Mouse (Mus musculus): Measurements from ENCODE around the gene Slc44a1. TPM values are rescaled to one million over a fixed set of nuclear protein-coding genes. Genes with fewer than 3 reads are reported as not detected.

Slc44a1 gene
- polyA plus RNA-seq, 1 experiment from 2014 or later = 44.1 TPM

DNA sequence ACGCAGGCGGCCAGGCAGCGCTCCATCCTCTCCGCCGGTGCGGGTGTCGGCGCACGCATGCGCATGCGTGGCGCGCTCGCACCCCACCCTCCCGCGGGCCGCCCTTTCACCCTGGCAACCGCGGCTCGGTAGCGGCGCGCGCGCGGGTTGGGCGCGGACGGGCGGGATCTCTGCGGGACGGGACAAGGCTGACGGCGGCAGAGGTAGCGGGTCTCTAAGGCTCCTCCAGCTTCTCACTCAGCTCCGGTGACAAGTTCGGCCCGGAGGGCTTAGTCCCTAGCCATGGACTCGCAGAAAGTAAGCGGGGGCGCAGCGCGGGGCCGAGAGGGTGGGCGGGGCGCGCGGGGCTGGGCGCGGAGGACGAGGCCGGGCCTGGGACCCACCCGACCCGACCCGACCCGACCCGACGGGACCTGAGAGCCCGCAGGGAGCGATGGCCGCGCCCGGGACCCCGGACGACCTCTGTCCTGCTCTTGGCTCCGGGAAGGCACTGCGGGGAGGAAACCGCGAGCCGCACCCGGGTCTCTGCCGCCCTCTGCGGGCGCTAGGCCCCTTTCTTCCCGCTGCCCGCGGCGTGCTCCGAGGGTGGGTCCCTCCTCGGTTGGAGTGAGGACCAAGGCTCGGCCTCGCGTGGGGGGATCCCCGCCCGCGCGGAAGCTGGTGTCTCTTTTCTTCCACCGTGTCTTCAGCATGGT is 191.2 kb downstream of the Slc44a1 start, which contains the start of gene Fsd1l:
Gene Fsd1l, plus strand, starts transcription at position 156 of the 695 bp plus-strand sequence.
- no peaks in the 10 kb centered on the region for H3K9me3 ChIP-seq (replicated peaks; ENCODE audit: low read length)
- peak within 1 kb of the TSS; percentile 77 for H3K4me3 ChIP-seq (replicated peaks; ENCODE audit: low read depth, low read length)
- H3K4me1 ChIP-seq (replicated peaks; ENCODE audit: insufficient read depth, low read length) = no peaks in the 10 kb centered on the region
- peak; percentile 58 for TF ChIP-seq CTCF (IDR thresholded peaks at IDR 0.05; ENCODE audit: low read depth)
- no peaks in the 10 kb centered on the region for H3K36me3 ChIP-seq (ENCODE audit: insufficient read depth, low read length)
- ATAC-seq (replicated peaks; ENCODE audit: low FRiP score, low read depth) (peak; percentile 78), DNase-seq (ENCODE audit: low spot score) (peak; percentile 79)
- H3K27me3 ChIP-seq (ENCODE audit: insufficient read depth, low read length) = no peaks in the 10 kb centered on the region
- peak within 1 kb of the TSS; percentile 79 for H3K9ac ChIP-seq (ENCODE audit: low read depth, low read length)
- peak within 1 kb of the TSS; percentile 54; the same call in 1 of the 2 replicates for H3K27ac ChIP-seq
- H3K4me2 ChIP-seq (ENCODE audit: low read length) = peak within 1 kb of the TSS; percentile 68
- under 1% methylated on average over 74 of the region's 88 CpGs for WGBS

DNA sequence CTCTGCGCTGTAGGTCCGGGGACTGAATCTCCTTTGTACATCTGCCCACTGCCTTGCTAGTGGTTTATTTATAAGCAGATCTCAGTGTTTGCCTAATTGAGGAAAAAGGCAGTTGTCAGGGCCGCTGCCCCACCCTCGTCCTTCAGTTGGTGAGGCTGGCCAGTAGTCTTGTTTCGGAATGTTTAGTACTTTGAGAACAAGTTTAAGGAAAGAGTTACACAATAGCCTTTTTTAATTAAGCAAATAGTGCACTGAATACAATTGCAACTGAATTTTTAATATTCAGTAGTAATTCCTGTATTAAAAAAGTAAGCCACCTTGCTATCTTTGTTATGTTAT is 191.8 kb downstream of the Slc44a1 start:
- no peak for TF ChIP-seq CTCF (IDR thresholded peaks at IDR 0.05; ENCODE audit: low read depth)
- ATAC-seq (replicated peaks; ENCODE audit: low FRiP score, low read depth) (no peak; the same call in 1 of the 2 replicates), DNase-seq (ENCODE audit: low spot score) (no peak)
- no peaks in the 10 kb centered on the region for H3K9me3 ChIP-seq (replicated peaks; ENCODE audit: low read length)
- H3K27ac ChIP-seq = peak overlapping the region; percentile 54; the same call in 1 of the 2 replicates
- WGBS = 0% methylated on average over 5 of the region's 5 CpGs
- H3K4me1 ChIP-seq (replicated peaks; ENCODE audit: insufficient read depth, low read length) = no peaks in the 10 kb centered on the region
- peak overlapping the region; percentile 68 for H3K4me2 ChIP-seq (ENCODE audit: low read length)
- H3K27me3 ChIP-seq (ENCODE audit: insufficient read depth, low read length) = no peaks in the 10 kb centered on the region
- H3K36me3 ChIP-seq (ENCODE audit: insufficient read depth, low read length) = no peaks in the 10 kb centered on the region
- peak overlapping the region; percentile 77 for H3K4me3 ChIP-seq (replicated peaks; ENCODE audit: low read depth, low read length)
- peak overlapping the region; percentile 79 for H3K9ac ChIP-seq (ENCODE audit: low read depth, low read length)

DNA sequence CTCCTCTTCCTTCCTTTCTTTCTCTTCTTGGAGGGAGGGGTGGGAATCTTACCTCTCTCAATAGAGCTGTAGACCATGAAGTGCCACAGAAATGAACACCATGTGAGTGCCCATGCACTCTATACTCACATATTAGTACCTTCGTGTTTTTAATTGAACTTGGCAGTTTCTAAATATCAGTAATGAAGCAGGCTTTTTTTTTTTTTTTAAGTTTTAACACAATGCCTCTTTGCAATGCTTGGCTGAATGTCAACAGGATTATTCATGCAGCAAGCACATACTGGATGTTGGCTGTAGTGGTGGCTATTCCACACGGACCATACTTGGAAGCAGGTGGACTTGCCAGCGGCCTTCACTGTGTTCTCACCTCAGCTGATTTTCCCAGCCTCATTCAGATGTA is 195.1 kb downstream of the Slc44a1 start:
- no peak overlapping the region for H3K4me3 ChIP-seq (replicated peaks; ENCODE audit: low read depth, low read length)
- DNase-seq (ENCODE audit: low spot score) = no peak
- no peak overlapping the region for H3K9ac ChIP-seq (ENCODE audit: low read depth, low read length)
- H3K4me1 ChIP-seq (replicated peaks; ENCODE audit: insufficient read depth, low read length) = no peaks in the 10 kb centered on the region
- no peak for TF ChIP-seq CTCF (IDR thresholded peaks at IDR 0.05; ENCODE audit: low read depth)
- WGBS = 87% methylated on average over 3 of the region's 3 CpGs
- H3K4me2 ChIP-seq (ENCODE audit: low read length) = no peak overlapping the region
- no peaks in the 10 kb centered on the region for H3K27me3 ChIP-seq (ENCODE audit: insufficient read depth, low read length)
- H3K9me3 ChIP-seq (replicated peaks; ENCODE audit: low read length) = no peaks in the 10 kb centered on the region
- no peak for ATAC-seq (replicated peaks; ENCODE audit: low FRiP score, low read depth)
- H3K36me3 ChIP-seq (ENCODE audit: insufficient read depth, low read length) = no peaks in the 10 kb centered on the region
- H3K27ac ChIP-seq = no peak overlapping the region

DNA sequence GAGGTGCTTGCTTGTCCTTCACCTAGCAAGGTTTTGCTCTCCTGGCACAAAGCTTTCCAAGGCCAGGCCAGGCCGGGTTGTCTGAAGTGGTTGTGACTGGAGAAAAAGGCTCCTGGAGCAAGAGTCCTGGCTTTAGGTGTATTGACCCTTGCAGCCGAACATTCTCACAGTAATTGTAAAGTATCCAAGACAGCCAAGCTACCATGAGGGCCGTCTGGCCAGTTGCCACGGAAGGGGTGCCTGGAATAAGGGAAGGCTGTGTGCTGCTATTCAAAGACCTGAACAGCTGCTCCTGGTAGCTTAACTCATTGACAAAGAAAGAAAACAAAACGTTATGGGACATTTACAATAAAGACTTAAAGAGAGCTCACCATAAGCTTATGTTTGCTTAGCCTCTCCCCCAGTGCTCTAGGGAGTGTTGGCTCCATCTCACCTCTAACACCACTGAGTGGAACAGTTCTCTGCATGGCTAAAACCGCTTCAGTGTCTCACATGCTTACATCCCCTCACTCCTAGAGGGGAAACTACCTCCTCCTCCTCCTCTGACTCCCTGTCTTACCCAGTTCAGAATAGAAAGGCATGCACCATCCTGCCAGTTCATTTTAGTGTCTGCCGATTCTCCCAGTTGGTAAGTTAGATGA is 197.2 kb downstream of the Slc44a1 start:
- TF ChIP-seq CTCF (IDR thresholded peaks at IDR 0.05; ENCODE audit: low read depth) = no peak
- H3K27ac ChIP-seq = no peak overlapping the region
- ATAC-seq (replicated peaks; ENCODE audit: low FRiP score, low read depth) (no peak), DNase-seq (ENCODE audit: low spot score) (no peak)
- H3K27me3 ChIP-seq (ENCODE audit: insufficient read depth, low read length) = no peaks in the 10 kb centered on the region
- no peak overlapping the region for H3K4me3 ChIP-seq (replicated peaks; ENCODE audit: low read depth, low read length)
- no peak overlapping the region for H3K9ac ChIP-seq (ENCODE audit: low read depth, low read length)
- H3K9me3 ChIP-seq (replicated peaks; ENCODE audit: low read length) = peaks cover 6% of the 10 kb centered on the region; the same call in 1 of the 2 replicates
- H3K36me3 ChIP-seq (ENCODE audit: insufficient read depth, low read length) = no peaks in the 10 kb centered on the region
- WGBS = 48% methylated on average over 7 of the region's 7 CpGs
- no peak overlapping the region for H3K4me2 ChIP-seq (ENCODE audit: low read length)
- H3K4me1 ChIP-seq (replicated peaks; ENCODE audit: insufficient read depth, low read length) = no peaks in the 10 kb centered on the region

DNA sequence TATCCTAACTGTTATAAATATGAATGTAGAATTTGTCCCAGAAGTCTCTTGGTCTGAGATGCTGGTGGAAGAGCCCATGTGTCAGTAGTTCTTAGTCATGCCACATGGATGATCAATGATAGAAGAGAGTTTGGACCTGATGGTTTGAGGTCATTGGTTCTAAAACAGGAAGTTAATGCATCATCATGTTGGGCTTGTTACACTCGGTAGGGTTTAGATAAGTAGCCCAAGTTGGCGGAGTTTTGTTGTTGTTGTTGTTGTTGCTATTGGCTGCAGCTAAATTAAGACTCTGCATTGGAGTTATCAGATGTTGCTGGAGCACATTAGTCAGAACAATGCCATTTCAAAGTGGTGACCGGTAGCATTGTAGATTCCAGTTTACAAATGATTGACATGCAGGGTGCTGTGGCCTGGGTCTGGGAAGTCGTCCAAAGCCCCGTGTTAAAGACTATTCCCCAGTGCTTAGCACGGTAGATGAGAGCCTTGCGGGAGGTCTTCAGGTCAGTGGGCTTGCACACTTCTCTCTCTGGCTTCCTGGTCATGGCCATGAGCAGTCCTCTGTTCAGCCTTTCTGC is 198.4 kb downstream of the Slc44a1 start:
- ATAC-seq (replicated peaks; ENCODE audit: low FRiP score, low read depth) = no peak

DNA sequence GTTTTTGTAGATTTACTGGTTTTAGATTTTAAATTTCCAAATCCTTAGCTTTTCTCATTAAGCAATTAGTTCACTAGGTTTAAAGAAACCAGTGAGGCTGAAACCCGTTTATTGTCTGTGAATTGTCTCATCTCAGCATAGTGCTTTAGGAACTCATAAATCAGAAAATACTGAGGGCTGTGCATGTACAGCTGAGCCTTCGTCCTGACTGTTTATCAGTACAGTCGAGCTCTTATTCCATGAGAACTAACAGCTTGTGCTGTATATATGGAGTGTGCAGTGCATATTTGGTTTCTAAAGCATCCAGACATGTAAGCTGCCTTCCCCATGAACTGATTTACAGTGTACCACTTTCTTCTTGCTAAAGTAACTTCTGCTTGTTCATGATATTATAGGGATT is 217.8 kb downstream of the Slc44a1 start:
- no peaks in the 10 kb centered on the region for H3K9me3 ChIP-seq (replicated peaks; ENCODE audit: low read length)
- DNase-seq (ENCODE audit: low spot score) = peak; percentile 12
- WGBS = 23% methylated on average over 3 of the region's 3 CpGs
- H3K36me3 ChIP-seq (ENCODE audit: insufficient read depth, low read length) = 0 out of 2 replicates have a peak, but pooled peaks cover 4% of the 10 kb centered on the region
- no peak for ATAC-seq (replicated peaks; ENCODE audit: low FRiP score, low read depth)
- TF ChIP-seq CTCF (IDR thresholded peaks at IDR 0.05; ENCODE audit: low read depth) = no peak
- no peak overlapping the region for H3K27ac ChIP-seq
- H3K4me2 ChIP-seq (ENCODE audit: low read length) = no peak overlapping the region
- no peak overlapping the region for H3K9ac ChIP-seq (ENCODE audit: low read depth, low read length)
- H3K4me3 ChIP-seq (replicated peaks; ENCODE audit: low read depth, low read length) = no peak overlapping the region
- no peaks in the 10 kb centered on the region for H3K27me3 ChIP-seq (ENCODE audit: insufficient read depth, low read length)
- no peaks in the 10 kb centered on the region for H3K4me1 ChIP-seq (replicated peaks; ENCODE audit: insufficient read depth, low read length)

More for the DNA sequence above, 198.4 kb downstream of the Slc44a1 start:
- WGBS = 65% methylated on average over 7 of the region's 7 CpGs
- Histone ChIP-seq H3K4me2 (ENCODE audit: low read length) (no peak overlapping the region), H3K27ac (no peak overlapping the region), H3K4me3 (replicated peaks; ENCODE audit: low read depth, low read length) (no peak overlapping the region), H3K9ac (ENCODE audit: low read depth, low read length) (no peak overlapping the region), H3K4me1 (replicated peaks; ENCODE audit: insufficient read depth, low read length) (no peaks in the 10 kb centered on the region), H3K27me3 (ENCODE audit: insufficient read depth, low read length) (no peaks in the 10 kb centered on the region), H3K9me3 (replicated peaks; ENCODE audit: low read length) (peaks cover 6% of the 10 kb centered on the region; the same call in 1 of the 2 replicates), H3K36me3 (ENCODE audit: insufficient read depth, low read length) (no peaks in the 10 kb centered on the region)
- no peak for DNase-seq (ENCODE audit: low spot score)
- no peak for TF ChIP-seq CTCF (IDR thresholded peaks at IDR 0.05; ENCODE audit: low read depth)
